Comparison of ENCODE assay signal across 9 mouse cellular contexts in the genomic region with DNA sequence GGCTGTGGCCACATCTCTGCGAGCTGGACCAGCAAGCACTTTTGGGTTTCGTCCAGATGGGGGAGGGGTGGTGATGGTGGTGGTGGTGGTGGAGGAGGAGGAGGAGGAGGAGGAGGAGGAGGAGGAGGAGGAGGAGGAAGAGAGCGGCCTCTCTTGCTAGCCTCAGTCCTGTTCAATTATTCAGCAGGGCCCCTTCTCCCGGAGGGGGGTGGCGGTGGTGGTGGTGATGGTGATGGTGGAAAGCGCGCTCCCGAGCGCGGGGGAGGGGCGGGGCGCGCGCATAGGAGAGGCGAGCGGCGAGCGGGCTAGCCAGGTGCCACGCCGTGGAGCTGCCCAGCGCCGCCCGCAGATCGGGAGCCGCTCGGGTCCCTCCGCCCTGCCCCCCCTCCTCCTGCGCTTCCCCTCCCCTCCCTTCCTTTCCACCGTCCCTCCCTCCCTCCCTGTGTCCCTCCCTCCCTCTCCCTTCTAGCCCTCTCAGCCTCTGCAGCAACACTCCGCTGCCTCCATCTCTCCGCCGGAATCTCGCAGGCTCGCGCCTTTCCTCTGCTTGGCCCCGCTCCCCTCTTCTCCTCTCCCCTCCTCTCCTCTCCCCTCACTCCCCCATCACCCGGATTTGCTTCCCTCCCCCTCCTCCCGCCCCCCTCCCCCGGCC. TPM values are rescaled to one million over a fixed set of nuclear protein-coding genes. Genes with fewer than 3 reads are reported as not detected.
DNase-seq lines count a peak whose midpoint lies in the region; ATAC-seq and TF ChIP-seq lines count a peak whose summit lies in the region.
"Had no signal": no experiment of that assay in that cellular context is flagged by ENCODE, and none has a peak within 500 bp of the region (broad histone marks: within the 10 kb centered on the region; RNA-seq: fewer than 3 reads in every experiment).

No protein-coding gene starts in this region.

- peaks cover 66% of the 10 kb centered on the region for H3K27me3 ChIP-seq in lung, postnatal 0 days (replicated peaks; ENCODE audit: insufficient read depth, low read length)
- H3K27me3 ChIP-seq in hindbrain, embryonic 11.5 days (ENCODE audit: control insufficient read depth, insufficient read depth, low read length) = peaks cover 20% of the 10 kb centered on the region
- peaks cover 100% of the 10 kb centered on the region for H3K27me3 ChIP-seq in limb, embryonic 10.5 days (ENCODE audit: low read depth, poor library complexity, severe bottlenecking)
- H3K27me3 ChIP-seq in neural tube, embryonic 14.5 days (ENCODE audit: control insufficient read depth, insufficient read depth, low read length) = 0 out of 2 replicates have a peak, but pooled peaks cover 2% of the 10 kb centered on the region

- WGBS in lung, postnatal 0 days = 0% methylated on average over 4 of the region's 39 CpGs
- 3% methylated on average over 7 of the region's 39 CpGs for WGBS in hindbrain, embryonic 11.5 days
- 2% methylated on average over 24 of the region's 39 CpGs for WGBS in limb, embryonic 10.5 days
- 0% methylated on average over 18 of the region's 39 CpGs for WGBS in neural tube, embryonic 14.5 days

- no peaks in the 10 kb centered on the region for H3K9me3 ChIP-seq in lung, postnatal 0 days (ENCODE audit: low read length)
- H3K9me3 ChIP-seq in hindbrain, embryonic 11.5 days (ENCODE audit: control insufficient read depth, low read length) = no peaks in the 10 kb centered on the region
- H3K9me3 ChIP-seq in limb, embryonic 10.5 days (replicated peaks) = no peaks in the 10 kb centered on the region
- H3K9me3 ChIP-seq in neural tube, embryonic 14.5 days (ENCODE audit: control insufficient read depth, low read length) = no peaks in the 10 kb centered on the region

- H3K4me3 ChIP-seq in lung, postnatal 0 days (ENCODE audit: low read depth, low read length) = peak overlapping the region; percentile 28
- H3K4me3 ChIP-seq in hindbrain, embryonic 11.5 days (ENCODE audit: low read depth, low read length) = peak overlapping the region; percentile 78
- peak overlapping the region; percentile 58 for H3K4me3 ChIP-seq in limb, embryonic 10.5 days
- peak overlapping the region; percentile 96 for H3K4me3 ChIP-seq in neural tube, embryonic 14.5 days (ENCODE audit: low read depth, low read length)

- TF ChIP-seq CTCF in lung, postnatal 0 days (IDR thresholded peaks at IDR 0.05) = no peak

- TF ChIP-seq EP300 in lung, postnatal 0 days (IDR thresholded peaks at IDR 0.05) = no peak

- no peaks in the 10 kb centered on the region for H3K36me3 ChIP-seq in lung, postnatal 0 days (ENCODE audit: insufficient read depth, low read length)
- no peaks in the 10 kb centered on the region for H3K36me3 ChIP-seq in hindbrain, embryonic 11.5 days (ENCODE audit: control insufficient read depth, insufficient read depth, low read length)
- H3K36me3 ChIP-seq in limb, embryonic 10.5 days = no peaks in the 10 kb centered on the region
- H3K36me3 ChIP-seq in neural tube, embryonic 14.5 days (ENCODE audit: control insufficient read depth, insufficient read depth, low read length) = no peaks in the 10 kb centered on the region

- H3K9ac ChIP-seq in lung, postnatal 0 days (replicated peaks; ENCODE audit: low read depth) = no peak overlapping the region
- H3K9ac ChIP-seq in hindbrain, embryonic 11.5 days (ENCODE audit: low read depth, low read length) = peak overlapping the region; percentile 95
- peak overlapping the region; percentile 99 for H3K9ac ChIP-seq in neural tube, embryonic 14.5 days (replicated peaks; ENCODE audit: low read depth, low read length)

- ATAC-seq in lung, postnatal 0 days = peak; percentile 15; the same call in 1 of the 2 replicates
- peak; percentile 67 for ATAC-seq in hindbrain, embryonic 11.5 days (ENCODE audit: low FRiP score)
- peak; percentile 59 for ATAC-seq in neural tube, embryonic 14.5 days (ENCODE audit: low read depth)
- no peak for ATAC-seq in erythroid progenitor cell, adult 5-6 weeks (replicated peaks; ENCODE audit: low FRiP score, poor library complexity, severe bottlenecking)

- H3K4me1 ChIP-seq in lung, postnatal 0 days (ENCODE audit: insufficient read depth, low read depth, low read length) = peaks cover 11% of the 10 kb centered on the region; the same call in 1 of the 2 replicates
- H3K4me1 ChIP-seq in hindbrain, embryonic 11.5 days (replicated peaks; ENCODE audit: control insufficient read depth, insufficient read depth, low read length) = peaks cover 4% of the 10 kb centered on the region; the same call in 1 of the 2 replicates
- H3K4me1 ChIP-seq in limb, embryonic 10.5 days = peaks cover 28% of the 10 kb centered on the region
- H3K4me1 ChIP-seq in neural tube, embryonic 14.5 days (ENCODE audit: control insufficient read depth, insufficient read depth, low read length) = peaks cover 26% of the 10 kb centered on the region

- no peak overlapping the region for H3K27ac ChIP-seq in lung, postnatal 0 days (ENCODE audit: low read length)
- H3K27ac ChIP-seq in hindbrain, embryonic 11.5 days (ENCODE audit: low read depth, low read length) = peak overlapping the region; percentile 85
- peak overlapping the region; percentile 61 for H3K27ac ChIP-seq in limb, embryonic 10.5 days
- H3K27ac ChIP-seq in neural tube, embryonic 14.5 days (ENCODE audit: low read depth, low read length) = peak overlapping the region; percentile 94
- H3K27ac ChIP-seq: macrophage had no signal

- H3K4me2 ChIP-seq in lung, postnatal 0 days (replicated peaks; ENCODE audit: low read depth, low read length) = peak overlapping the region; percentile 57
- H3K4me2 ChIP-seq in hindbrain, embryonic 11.5 days (replicated peaks; ENCODE audit: low read depth, low read length) = peak overlapping the region; percentile 93
- H3K4me2 ChIP-seq in neural tube, embryonic 14.5 days (ENCODE audit: low read depth, low read length) = peak overlapping the region; percentile 77

- no peak for DNase-seq in lung, postnatal 0 days (ENCODE audit: low spot score)
- no peak for DNase-seq in lung, postnatal 4 days
- DNase-seq in embryo, embryonic 10 days (ENCODE audit: low spot score) = peak; percentile 49
- DNase-seq in hindbrain, embryonic 11.5 days (ENCODE audit: low spot score) = peak; percentile 82
- peak; percentile 66 for DNase-seq in limb, embryonic 10.5 days (ENCODE audit: low spot score)
- DNase-seq in testis, postnatal 14 days (ENCODE audit: low spot score) = no peak

RNA-seq across cellular contexts. Expression of a gene that starts 45.6 kb away (rescaled TPM):
- polyA plus RNA-seq in lung, postnatal 0 days (2015; fragmentation: Nextera tagmentation; extraction: Ambion mirVana) = 0.20 TPM in 1 of 2 replicates, not detected in the other
- not detected in 2 replicates for polyA plus RNA-seq in hindbrain, embryonic 11.5 days (2014; fragmentation: Nextera tagmentation; extraction: Ambion mirVana)
- not detected in 2 replicates for polyA plus RNA-seq in limb, embryonic 10.5 days (2016; fragmentation: Nextera tagmentation; extraction: Ambion mirVana)
- 0.11 TPM in 1 of 2 replicates, not detected in the other for polyA plus RNA-seq in neural tube, embryonic 14.5 days (2014; fragmentation: Nextera tagmentation; extraction: Ambion mirVana)
- total RNA-seq in erythroid progenitor cell, adult 5-6 weeks (2015; ENCODE audit: low replicate concordance) = not detected in 2 replicates
- total RNA-seq in erythroid progenitor cell, adult 5-6 weeks (2017; ENCODE audit: low replicate concordance) = not detected in 2 replicates
- polyA plus RNA-seq: macrophage had no signal

Comparison
In these comparisons a context has a peak if more than half of its experiments do, and no peak if none do; other contexts are left out.
1. DNase-seq: peak in embryo, embryonic 10 days (single experiment), hindbrain, embryonic 11.5 days (single experiment) and limb, embryonic 10.5 days (single experiment); none in lung, postnatal 0 days (single experiment), lung, postnatal 4 days (0 of 2) and testis, postnatal 14 days (single experiment).
2. H3K4me3 ChIP-seq: peak in every context shown above with its lines; median percentile 96 in neural tube, embryonic 14.5 days; 78 in hindbrain, embryonic 11.5 days; 58 in limb, embryonic 10.5 days; 28 in lung, postnatal 0 days.
3. Peak in every context shown above with its lines, with median percentiles within 50 percentile points of each other: H3K4me2 ChIP-seq.